Mouse (Mus musculus) heart, postnatal 25 days (tissue): Measurements from ENCODE around the gene Lrfn2. TPM values are rescaled to one million over a fixed set of nuclear protein-coding genes. Genes with fewer than 3 reads are reported as not detected.

Experiments used
- DNase-seq: peaks from one replicate; pipeline ENCODE4 v3.0.0; 2022; ENCODE audit warnings: low spot score
- intact Hi-C: fragments of 180-260 bp; cut with DNase I; formaldehyde crosslinking; loops from one replicate; pipeline ENCODE4 v1.15.1; 2025
- total RNA-seq, 2 experiments: library from RNA; stranded (reverse); gene quantifications; 2 replicates each; pipeline ENCODE4 v1.2.3; 2021

The Lrfn2 gene
- total RNA-seq, result under 1 TPM; 0.48 to 0.70 TPM

- intact Hi-C loops, result loop anchor here (2.0 kb wide), 2 partner anchors 249 to 469 kb away; no protein-coding TSS in a partner anchor
- DNase-seq, result peak; percentile 53
Observed at GRCm38 (mm10) chr17:48931621-48932405, at the start of gene Lrfn2. Lrfn2 (plus strand) TSS chr17:48932379.

- no peak for DNase-seq
- intact Hi-C loops, result no loop called here
Observed at GRCm38 (mm10) chr17:48887472-48888385, 44.5 kb upstream of the Lrfn2 start.

GRCm38 (mm10) chr17:48905286-48906040 is 26.7 kb upstream of the Lrfn2 start:
- intact Hi-C loops, result no loop called here
- DNase-seq, result no peak

- intact Hi-C loops, result no loop called here
- no peak for DNase-seq
Observed at GRCm38 (mm10) chr17:48913437-48913836, 18.7 kb upstream of the Lrfn2 start.

GRCm38 (mm10) chr17:48917411-48917810 is 14.8 kb upstream of the Lrfn2 start:
- intact Hi-C loops, result no loop called here
- no peak for DNase-seq

GRCm38 (mm10) chr17:48918458-48918857 is 13.7 kb upstream of the Lrfn2 start:
- intact Hi-C loops, result no loop called here

GRCm38 (mm10) chr17:48922905-48923304 is 9.3 kb upstream of the Lrfn2 start:
- no peak for DNase-seq
- intact Hi-C loops, result no loop called here

More at GRCm38 (mm10) chr17:48918458-48918857, 13.7 kb upstream of the Lrfn2 start:
- no peak for DNase-seq

GRCm38 (mm10) chr17:48925426-48925825 is 6.8 kb upstream of the Lrfn2 start:
- intact Hi-C loops, result no loop called here

GRCm38 (mm10) chr17:48930994-48931393 is 1.2 kb upstream of the Lrfn2 start:
- intact Hi-C loops, result loop anchor here (2.0 kb wide), 2 partner anchors 250 to 470 kb away; no protein-coding TSS in a partner anchor
- no peak for DNase-seq

More at GRCm38 (mm10) chr17:48925426-48925825, 6.8 kb upstream of the Lrfn2 start:
- no peak for DNase-seq

GRCm38 (mm10) chr17:48932406-48932906 is 277 bp downstream of the Lrfn2 start:
- intact Hi-C loops, result no loop called here
- DNase-seq, result no peak

GRCm38 (mm10) chr17:48932916-48933315 is 737 bp downstream of the Lrfn2 start:
- intact Hi-C loops, result no loop called here

GRCm38 (mm10) chr17:48935201-48935600 is 3.0 kb downstream of the Lrfn2 start:
- DNase-seq, result no peak
- intact Hi-C loops, result no loop called here

More at GRCm38 (mm10) chr17:48932916-48933315, 737 bp downstream of the Lrfn2 start:
- DNase-seq, result no peak

- no peak for DNase-seq
- intact Hi-C loops, result no loop called here
Observed at GRCm38 (mm10) chr17:48936445-48937141, 4.4 kb downstream of the Lrfn2 start.

- intact Hi-C loops, result no loop called here
- no peak for DNase-seq
Observed at GRCm38 (mm10) chr17:48938711-48939220, 6.6 kb downstream of the Lrfn2 start.

- no peak for DNase-seq
- intact Hi-C loops, result no loop called here
Observed at GRCm38 (mm10) chr17:48946315-48946714, 14.1 kb downstream of the Lrfn2 start.

GRCm38 (mm10) chr17:48946765-48947164 is 14.6 kb downstream of the Lrfn2 start:
- DNase-seq, result no peak
- intact Hi-C loops, result no loop called here

- no peak for DNase-seq
- intact Hi-C loops, result no loop called here
Observed at GRCm38 (mm10) chr17:48951250-48951649, 19.1 kb downstream of the Lrfn2 start.

- intact Hi-C loops, result no loop called here
- no peak for DNase-seq
Observed at GRCm38 (mm10) chr17:48956033-48956631, 24.0 kb downstream of the Lrfn2 start.
